Mouse (Mus musculus) lung, postnatal 10 days (tissue): ENCODE results near the gene Gdap2.
A peak's percentile ranks its signal among the peaks of the same experiment; 100 is the strongest.

Experiments used
- DNase-seq: peaks from one replicate; pipeline ENCODE4 v3.0.0; 2021

The Gdap2 gene

DNA sequence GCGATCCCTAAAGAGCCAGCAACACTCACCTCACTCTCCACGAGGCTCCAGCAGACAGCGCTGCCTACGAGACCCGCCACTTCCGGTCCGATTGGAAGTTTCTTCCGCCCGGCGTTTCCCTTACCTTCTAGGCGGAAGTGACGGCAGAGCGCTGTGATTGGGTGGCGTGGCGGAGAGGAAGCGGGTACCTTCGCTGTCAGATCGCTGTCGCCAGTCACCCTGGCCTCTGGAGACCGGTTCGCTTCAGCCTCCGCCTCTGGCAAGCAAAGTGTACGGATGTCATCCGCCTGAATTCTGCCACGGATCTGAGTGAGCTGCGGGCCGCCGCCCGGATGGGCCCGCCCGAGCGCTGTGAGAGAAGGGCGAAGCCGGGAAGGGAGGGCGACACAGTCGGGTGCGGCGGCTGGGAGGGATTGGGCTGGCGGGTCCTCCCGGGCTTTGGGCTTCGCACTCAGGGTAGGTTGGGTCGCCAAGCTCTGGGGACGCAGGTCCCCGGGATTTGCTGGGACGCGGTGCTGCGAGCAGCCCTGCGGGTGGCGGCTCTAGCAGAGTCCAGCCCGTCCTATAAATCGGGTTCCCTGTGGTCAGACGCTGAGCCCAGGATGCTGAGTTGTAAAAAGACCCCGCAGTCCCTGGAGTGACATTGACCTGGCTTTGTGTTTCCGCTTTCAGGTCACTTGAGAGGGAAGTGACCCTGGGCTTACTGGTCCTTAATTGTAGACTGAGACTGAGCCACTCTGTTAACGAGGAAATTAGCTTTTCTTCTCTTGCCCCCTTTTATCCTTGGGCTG lies at the start of gene Gdap2, which contains the start of gene Wdr3:
TSS of gene Gdap2 (plus strand) at position 67 of the 791 bp plus-strand sequence.
TSS of gene Wdr3 (minus strand) at position 93 of the 791 bp plus-strand sequence.
- DNase-seq: peak; percentile 96

DNA sequence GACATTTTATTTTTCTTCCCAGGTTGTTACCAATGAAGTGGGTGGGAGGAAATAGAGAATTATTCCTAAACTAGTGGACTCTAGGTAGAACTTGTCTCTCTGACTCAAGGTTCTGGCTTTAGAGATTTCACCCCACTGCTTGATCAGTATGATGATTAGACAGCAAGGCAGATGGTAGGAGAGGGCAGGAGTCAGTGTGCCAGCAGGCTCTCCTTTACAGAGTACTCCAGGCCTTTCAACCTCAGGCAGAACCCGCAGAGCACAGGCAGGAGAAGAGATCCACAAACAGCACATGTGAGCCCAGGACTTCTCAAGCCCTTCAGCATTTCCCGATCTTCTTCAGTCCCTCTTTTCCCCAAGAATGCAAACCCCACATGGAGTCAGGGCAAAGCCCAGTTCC lies 43.5 kb upstream of the Gdap2 start:
- no peak for DNase-seq

DNA sequence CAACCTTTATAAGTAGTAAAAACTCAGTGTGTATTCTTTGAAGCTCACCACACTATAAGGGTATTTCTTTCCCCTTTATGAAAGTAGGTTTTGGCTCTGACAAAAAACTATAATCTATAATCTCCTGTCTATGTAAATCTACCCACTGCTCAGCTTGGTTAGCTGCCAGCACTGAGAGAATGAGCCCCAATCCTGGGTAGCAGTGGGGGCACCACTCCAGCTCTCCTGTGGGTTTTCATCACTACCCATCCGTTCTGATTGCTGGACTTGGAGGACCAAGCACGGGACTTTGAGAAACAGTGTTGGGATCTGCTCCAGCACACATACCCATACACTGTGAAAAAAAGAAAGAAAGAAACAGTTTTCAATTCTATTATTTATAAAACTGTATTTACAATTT lies 40.2 kb upstream of the Gdap2 start:
- DNase-seq: no peak

DNA sequence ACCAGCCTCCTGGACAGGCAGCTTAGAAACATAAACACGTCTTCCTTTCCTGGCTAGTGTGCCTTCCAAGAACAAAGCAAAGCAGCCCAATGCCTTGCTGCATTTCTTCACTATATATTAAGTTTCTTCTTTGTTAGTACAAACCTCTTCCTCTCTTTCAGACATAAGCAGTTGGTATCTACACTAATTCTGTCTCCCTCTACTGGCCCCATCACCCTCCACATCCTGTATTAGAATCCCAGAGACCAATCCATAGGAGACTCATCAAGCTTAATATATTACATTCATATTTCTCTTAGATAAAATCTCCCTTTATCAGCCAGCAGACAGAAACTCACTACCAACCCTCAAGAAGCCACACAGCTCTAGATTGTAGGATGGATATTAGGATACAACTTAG lies 39.7 kb upstream of the Gdap2 start:
- no peak for DNase-seq

DNA sequence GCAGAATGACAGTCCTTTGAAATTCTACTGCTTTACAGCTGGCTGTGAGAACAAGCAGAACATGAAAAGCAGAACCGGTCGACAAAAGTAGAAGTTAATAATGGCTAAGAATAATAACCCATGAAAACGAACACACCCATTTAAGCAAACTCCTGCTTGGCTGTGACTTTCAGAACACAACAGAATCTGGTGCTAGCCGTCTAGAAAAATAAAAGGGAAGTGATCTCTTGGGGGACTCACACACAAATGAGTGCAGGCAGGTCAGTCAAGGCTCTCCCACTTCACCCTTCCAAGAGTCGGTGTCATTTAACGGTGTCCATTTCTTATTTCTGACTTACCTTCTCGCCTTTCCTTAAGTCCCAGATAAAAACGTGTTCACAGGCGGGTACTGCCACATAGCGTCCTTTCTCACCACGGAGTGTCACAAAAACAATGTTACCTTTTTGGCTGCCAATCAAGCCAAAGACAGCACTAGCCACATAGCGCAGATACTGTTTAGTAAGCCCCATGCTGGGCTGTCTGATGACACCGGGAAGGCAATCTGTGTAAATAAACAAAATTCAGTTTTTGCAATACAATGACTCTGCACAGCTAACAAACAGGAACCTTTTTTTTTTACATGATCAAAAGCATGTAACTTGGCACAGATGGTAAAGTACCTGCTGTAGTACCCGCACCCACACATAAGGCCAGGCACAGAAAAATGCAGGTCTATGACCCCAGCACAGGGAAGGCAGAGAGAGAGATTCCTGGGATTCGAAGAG lies 1.3 kb upstream of the Gdap2 start:
- DNase-seq: no peak

DNA sequence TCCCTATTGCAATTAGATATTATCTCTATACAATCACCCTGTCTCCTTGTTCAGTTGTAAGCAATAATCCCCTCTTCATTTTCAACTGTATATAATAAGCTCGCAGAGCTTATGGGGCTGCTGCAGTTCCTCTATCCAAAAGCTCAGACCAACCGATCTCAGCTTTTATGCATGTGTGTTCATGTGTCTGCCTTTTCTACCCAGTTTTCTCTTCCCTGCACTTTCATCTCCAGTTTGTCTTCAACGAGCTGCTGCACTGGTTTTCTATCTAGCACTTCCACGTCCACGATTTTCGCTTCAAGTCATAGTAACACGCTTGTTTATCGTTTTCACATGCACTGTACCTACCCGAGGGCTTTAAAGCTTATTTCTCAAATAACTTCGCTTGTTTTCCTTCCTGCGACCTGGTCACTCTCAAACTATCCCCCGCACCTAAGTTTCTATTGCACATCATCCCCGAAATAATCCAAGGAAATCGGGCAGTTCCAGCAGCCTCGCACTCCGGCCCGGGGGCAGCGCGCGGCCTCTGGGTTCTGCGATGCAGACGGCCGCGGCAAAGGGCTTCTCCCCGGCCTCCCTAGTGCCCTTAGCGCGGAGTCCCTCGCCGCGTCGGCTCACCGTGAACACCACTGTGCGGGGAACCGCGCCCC lies 391 bp upstream of the Gdap2 start:
- DNase-seq: no peak

DNA sequence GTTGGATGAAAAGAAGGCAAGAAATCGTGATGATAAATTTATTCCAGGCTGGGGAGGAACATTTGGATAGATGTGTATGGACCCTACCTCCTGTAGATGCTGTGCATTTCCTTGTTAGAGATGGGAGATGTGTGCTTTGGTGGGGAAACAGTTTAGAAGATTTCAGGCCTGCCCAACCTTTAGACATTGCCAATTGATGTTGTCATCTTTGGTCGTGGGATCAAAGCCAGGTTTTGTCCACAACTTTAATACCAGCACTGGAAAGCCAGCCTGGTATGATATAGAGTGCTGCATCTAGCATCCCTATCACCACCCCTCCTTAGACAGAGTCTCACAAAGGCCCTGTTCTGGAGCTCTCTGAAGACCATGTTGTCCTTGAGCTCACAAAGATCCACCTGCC lies 1.4 kb downstream of the Gdap2 start:
- DNase-seq: no peak

DNA sequence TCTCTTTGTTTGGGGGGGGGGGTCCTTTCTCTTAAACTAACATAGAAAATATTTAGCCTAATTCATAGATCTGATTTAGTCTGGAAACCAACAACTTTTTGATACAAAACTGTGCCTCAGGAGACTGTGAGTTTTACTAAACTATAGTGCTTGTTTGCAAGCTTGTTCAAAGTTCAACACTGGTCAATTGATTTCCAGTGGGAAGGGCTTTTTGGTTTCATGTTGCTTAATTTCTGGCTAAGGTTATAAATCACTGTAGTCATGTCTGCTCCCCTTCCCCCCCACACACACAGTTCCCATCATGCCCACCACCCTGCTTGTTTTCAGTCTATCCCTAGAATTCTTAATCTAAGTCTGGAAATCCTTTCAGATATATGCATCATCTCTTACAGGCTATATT lies 2.8 kb downstream of the Gdap2 start:
- DNase-seq: no peak

DNA sequence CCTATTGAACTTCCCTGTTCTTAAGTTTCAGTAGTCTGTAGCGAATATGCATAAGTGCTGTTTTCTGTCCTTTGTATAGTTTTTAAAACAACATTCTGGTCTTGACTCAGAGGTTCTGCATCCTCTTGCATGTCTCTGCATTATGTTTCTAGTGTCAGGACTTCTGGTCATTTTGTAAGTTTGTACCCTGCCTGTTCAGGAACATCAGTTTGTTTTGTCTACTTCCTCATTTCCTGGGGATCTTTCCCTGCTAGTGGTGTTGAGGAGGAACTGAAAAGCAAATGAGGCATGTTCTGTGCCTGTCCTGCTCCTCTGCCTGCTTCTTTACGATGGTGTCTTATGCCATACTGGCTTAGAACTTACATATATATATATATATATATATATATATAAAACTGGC lies 13.8 kb downstream of the Gdap2 start:
- no peak for DNase-seq

DNA sequence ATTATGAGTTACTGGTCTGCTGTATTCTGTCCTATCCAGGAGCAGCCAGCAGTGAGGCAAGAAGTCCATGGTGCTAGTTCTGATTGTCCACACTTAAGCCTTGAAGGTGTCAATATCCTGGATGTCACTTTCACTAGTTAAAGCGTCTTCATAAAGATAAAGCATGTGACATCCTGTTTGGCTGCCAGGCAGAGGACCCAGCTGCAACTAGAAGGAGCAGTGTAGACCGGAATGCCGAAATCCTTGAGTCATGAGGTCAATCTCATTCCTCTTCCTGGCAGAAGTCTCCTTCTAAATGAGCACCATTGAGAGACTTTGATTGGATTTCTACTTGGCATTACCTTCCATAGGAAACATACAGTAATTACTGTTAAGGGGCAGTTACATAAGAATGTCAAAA lies 18.3 kb downstream of the Gdap2 start:
- DNase-seq: no peak

DNA sequence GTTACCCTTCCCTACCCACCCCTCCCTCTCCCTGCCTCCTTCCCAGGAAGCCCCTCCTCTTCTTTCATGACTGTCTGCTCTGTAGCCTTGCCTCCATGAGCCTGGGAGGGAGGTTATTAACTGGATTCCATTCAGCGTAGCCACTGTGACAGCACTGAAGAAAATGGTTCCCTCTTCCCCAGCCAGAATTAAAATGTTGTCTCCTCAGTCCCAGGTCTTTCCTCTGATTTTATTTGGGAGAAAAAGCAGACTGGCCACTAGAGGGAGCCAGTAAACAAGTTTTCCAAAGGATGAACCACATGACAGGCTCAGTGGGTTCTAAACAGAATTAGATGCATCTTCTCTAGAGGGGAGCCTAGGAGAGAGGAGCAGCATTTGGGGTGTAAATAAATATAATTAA lies 27.3 kb downstream of the Gdap2 start:
- DNase-seq: peak; percentile 80

DNA sequence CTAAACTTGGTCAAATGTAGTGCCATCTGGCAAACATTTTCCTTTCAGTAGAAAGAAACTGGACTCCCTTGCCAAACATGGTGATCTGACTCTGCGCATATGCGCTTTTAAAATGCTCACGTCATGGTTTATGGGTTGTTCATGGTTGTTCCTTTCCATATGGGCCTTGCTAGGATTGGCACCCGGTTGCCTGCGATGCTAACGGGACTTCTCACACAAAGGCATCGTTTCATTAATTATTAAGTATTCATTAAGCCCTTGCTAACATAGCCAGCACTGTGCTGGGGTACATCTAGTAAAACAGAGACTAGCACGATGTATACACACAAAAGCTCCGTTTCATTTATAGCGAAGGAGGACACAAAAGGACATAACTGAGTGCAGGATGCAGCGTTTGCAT lies 27.7 kb downstream of the Gdap2 start:
- DNase-seq: no peak

DNA sequence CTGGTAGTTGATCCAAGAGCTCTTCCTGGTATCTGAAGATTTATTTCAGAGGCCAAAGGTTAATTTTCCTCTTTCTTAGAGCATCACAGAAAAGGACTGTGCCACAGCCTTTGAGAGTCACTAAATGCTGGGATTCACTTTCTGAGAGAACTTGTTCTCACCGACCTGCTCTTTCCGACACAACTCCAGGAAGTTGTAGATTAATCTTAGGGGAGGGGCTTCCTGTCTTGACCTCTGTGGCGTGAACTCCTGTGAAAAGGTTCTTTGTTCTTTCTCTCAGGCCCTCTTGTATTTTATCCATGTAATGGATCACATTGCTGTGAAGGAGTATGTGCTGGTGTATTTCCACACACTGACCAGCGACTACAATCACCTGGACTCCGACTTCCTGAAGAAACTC lies 32.0 kb downstream of the Gdap2 start:
- DNase-seq: no peak

DNA sequence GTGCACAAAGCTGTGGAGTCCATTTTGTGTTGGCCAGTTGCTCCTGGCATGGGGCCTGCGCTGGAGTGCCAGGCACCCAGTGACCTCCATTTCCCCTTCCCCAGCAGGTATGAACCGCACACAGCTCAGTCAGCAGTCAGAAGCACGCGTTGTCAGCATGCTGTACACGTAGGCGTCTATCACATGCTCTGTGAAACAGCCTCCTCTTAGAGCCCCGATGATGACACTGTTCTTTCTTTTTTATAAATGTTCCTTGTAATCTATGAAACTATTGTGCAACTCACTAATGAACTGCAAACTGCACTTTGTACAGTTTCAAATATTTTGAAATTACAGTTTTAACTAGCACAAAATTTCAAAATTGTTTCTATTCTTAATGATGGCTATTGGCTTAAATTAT lies 39.4 kb downstream of the Gdap2 start:
- DNase-seq: peak; percentile 2

DNA sequence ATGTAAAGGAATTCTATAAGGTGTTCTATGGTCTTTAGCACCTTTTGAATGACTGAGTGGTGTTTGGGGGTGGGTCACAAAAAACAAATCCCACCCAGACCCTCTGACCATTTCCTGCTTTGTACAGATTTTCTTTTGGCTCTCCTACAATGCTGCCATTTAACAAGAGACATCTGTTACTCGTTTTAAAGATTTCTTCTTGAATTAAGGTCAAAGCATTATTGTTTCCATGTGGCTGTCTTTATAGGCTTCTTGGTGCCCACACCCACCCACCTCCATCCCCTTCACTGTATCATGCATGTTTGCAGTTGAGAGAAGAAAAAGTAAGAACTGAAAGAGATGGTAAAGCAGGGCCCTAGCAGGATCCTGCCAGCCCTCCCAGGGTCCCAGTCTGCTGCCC lies 44.8 kb downstream of the Gdap2 start:
- no peak for DNase-seq

DNA sequence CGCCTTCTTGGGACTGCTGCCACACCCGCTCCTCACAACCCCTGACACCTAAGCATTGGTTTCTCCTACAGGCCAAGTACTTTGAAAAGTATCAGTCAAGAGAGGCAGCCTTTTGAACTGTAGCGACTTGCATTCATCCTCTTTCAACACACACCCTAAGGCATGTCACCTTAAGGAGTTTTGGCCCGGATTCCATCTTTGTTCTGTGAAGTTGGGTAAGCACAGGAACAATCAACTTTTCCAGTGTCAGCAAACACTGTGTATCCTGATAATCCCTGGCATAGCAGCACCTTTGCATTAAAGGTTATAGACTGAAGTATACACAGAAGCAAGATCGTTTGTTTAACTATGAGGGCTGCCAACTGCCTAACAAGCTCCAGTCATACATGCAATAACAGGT lies 53.3 kb downstream of the Gdap2 start:
- DNase-seq: no peak

DNA sequence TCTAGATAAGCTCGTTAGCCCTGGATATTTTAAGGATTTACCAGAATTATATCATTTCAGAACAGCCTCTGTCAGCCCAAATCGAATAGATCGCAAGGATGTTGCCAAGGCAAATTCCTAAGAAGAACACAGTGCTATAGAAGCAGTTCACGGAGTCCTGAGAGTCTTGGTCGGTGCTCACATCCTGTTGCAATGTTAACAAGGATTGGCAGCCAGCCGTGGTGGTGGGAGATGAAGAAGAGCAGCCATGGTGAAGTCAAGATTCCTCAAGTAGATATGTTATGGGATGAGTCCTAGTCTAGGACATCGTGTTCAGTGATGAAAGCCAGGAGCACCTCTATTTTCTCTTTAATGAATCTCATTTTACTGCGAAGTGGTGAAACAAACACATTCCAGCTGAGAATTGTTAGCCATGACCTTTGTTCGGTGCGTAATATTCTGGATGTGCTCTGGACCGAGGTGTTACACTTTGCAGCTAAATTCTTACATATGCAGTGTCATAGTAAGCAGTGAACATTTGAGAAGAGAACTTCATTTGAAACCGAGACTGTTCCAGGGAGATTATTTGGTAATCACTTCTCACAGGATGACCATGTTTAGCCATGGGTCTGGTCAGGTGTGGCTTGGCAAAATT lies 63.3 kb downstream of the Gdap2 start:
- no peak for DNase-seq

DNA sequence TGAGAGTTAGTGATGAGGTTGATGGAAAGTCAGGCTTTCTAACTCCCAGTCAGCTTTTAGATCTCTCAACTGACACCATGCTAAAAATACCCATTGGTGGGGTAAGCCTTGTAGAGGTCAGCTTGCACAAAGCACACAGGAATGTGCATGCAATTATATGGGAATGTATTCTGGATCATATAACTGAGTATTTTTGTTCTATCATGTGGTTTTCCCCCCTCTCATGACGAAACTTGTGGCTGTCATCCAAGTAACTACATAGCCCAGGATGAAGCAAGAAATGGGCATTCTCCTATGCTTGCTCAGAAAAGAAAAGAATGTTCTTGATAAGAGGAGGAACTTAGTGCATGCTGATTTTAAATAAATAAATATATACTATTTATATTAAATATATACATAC lies 65.3 kb downstream of the Gdap2 start:
- peak; percentile 27 for DNase-seq

DNA sequence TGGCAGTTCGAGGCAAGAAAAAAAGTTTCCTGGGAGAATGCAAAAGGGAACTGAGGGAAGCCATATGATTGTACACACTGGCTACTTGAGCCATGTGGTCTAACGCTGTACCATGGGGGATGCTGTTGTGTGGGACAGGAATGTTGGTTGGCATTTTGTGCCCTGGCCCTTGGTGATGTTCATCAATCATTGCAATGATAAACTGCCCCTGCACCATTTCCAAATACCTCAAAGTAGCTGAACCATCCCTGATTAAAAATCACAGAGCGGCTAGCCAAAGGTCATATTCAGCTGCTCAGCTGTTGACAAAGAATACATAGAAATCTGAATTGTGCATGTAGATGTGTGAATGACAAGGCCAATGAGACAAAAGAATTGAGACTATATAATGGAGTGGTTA lies 66.8 kb downstream of the Gdap2 start:
- DNase-seq: no peak

DNA sequence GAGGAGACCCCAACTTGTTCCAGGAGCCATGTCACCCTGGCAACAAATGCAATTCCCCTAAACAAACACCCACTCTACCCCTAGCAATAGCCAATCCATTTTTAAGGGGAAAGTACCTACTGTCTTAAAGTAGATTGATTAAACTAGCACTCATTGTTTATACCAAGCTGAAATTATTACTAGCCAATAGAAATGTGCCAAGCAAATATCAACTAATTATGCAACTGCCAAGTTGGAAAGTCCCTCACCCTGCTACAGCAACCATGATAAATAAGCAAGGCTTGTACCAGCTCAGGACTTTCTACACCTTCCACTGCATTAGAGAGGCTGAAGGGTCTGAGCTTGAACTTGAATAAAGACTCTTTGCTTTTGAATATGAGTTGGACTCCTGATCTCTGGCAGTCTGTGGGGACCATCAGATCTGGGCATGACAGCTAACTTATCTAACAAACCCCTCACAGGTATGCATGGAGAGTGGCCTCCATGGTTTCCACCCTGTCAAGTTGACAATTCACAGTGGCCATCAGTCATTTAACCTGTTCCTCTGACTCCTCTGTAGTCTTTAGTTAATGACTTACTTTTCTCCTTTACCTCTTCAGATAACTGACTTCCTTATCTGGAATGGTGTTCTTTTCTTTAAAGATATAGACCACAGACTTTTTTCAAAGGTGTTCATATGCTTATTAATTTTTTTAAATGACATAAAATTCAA lies 74.7 kb downstream of the Gdap2 start:
- DNase-seq: no peak

DNA sequence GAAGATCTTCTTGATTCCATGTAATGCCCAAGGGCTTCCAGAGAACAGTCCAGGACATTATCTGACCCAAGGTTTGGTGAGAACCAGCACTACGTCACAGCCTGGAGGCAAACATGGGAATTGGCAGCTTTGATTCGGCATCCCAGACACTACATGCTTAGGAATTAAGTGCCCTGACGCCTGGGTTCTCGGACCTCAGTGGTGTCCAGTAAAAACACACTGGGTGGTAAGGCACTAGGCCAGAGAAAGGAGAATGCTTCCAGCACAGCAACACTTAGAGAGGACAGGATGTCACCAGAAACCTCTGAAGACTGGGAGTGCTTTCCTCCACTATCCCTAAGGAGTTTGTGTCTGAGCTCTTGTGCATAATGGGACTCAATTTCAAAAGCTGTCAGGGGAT lies 80.0 kb downstream of the Gdap2 start:
- DNase-seq: peak; percentile 4

DNA sequence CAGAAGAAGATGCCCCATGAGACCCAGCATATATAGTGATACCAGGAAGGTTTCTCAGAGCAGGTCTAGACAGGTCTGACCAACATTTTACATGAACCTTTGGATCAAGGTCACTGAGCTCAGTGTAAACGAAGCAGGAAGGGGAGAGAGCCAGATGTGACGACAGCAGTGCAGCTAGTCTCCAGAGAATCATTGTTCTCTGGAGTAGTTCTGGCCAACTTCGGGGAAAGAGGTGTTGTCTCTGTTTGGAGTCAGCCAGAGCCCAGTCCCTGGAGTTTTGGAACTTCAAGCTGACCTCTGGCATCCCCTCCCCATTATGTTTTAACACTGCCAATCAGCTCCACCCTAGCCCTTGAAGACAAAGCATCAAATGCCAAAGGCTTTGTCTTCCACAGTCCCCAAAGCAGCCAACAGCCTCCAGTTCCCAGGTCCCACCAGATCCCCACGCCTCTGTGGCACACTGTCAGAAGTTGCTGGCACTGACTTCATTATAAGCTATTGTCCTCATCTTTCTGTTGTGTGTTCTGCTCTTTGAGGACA lies 84.2 kb downstream of the Gdap2 start:
- no peak for DNase-seq
